Mouse (Mus musculus): ENCODE data around the gene Znhit1.

GRCm38 (mm10) chr5:136984828-136985227 lies 3.0 kb downstream of the Znhit1 start:
- no peak for TF ChIP-seq CTCF (IDR thresholded peaks at IDR 0.05; ENCODE audit: low read depth)
- TF ChIP-seq EP300 (optimal IDR thresholded peaks at IDR 0.05): no peak
